Mouse (Mus musculus) MEL (cell line): ENCODE measurements around the gene Stx2. TPM values are rescaled to one million over a fixed set of nuclear protein-coding genes. Genes with fewer than 3 reads are reported as not detected.

ENCODE experiments used
- DNase-seq: peaks from one replicate; pipeline ENCODE4 v3.0.0; 2011; ENCODE audit warnings: low read depth, low spot score
- H3K27ac ChIP-seq: 2 replicates; pipeline ENCODE4 v1.5.1; 2012; ENCODE audit warnings: low read depth, mild to moderate bottlenecking, control low read depth, low read length, moderate library complexity; ENCODE audit not compliant: control insufficient read depth
- H3K27me3 ChIP-seq, 2 experiments: fragments of 150-350 bp in 1 of 2; sonication (generic) in 1 of 2; 2 replicates each; pipeline ENCODE4 v1.6.1; 2012; ENCODE audit warnings: low read length in 2 of 2, mild to moderate bottlenecking in 2 of 2, improper control_type of control experiment in 1 of 2, moderate library complexity in 1 of 2; ENCODE audit not compliant: insufficient read depth in 2 of 2, control insufficient read depth in 1 of 2
- H3K36me3 ChIP-seq, 2 experiments: 2 replicates each; pipeline ENCODE4 v1.6.1; 2012 to 2014; ENCODE audit warnings: low read length in 2 of 2, improper control_type of control experiment in 1 of 2, inconsistent platforms in 1 of 2, mild to moderate bottlenecking in 1 of 2; ENCODE audit not compliant: insufficient read depth in 2 of 2, control insufficient read depth in 1 of 2
- H3K4me1 ChIP-seq, 2 experiments: fragments of 150-350 bp in 1 of 2; sonication (generic) in 1 of 2; 2 replicates each; pipeline ENCODE4 v1.6.1; 2012; ENCODE audit warnings: low read length in 2 of 2, improper control_type of control experiment in 1 of 2, mild to moderate bottlenecking in 1 of 2; ENCODE audit not compliant: insufficient read depth in 2 of 2, control insufficient read depth in 1 of 2
- H3K4me3 ChIP-seq, 2 experiments: fragments of 150-350 bp in 1 of 2; sonication (generic) in 1 of 2; 2 replicates each; pipeline ENCODE4 v1.5.1; 2012; ENCODE audit warnings: low read depth in 2 of 2, low read length in 2 of 2, mild to moderate bottlenecking in 2 of 2, moderate library complexity in 2 of 2, control low read depth in 1 of 2, improper control_type of control experiment in 1 of 2; ENCODE audit not compliant: control insufficient read depth in 1 of 2, insufficient read depth in 1 of 2
- H3K79me2 ChIP-seq: 2 replicates; pipeline ENCODE4 v1.6.1; 2012; ENCODE audit warnings: mild to moderate bottlenecking, low read length, moderate library complexity; ENCODE audit not compliant: control insufficient read depth, poor library complexity, insufficient read depth
- H3K9ac ChIP-seq: 2 replicates; pipeline ENCODE4 v1.6.1; 2012; ENCODE audit warnings: low read depth, mild to moderate bottlenecking, control low read depth, low read length, moderate library complexity; ENCODE audit not compliant: control insufficient read depth, poor library complexity, severe bottlenecking
- H3K9me3 ChIP-seq: fragments of 150-350 bp; sonication (generic); replicated peaks from 2 replicates; pipeline ENCODE4 v1.6.1; 2012; ENCODE audit warnings: mild to moderate bottlenecking, low read length, improper control_type of control experiment, moderate library complexity; ENCODE audit not compliant: insufficient read depth
- BHLHE40 ChIP-seq: IDR thresholded peaks from 2 replicates; pipeline ENCODE4 v1.6.1; 2012; ENCODE audit warnings: low read depth, mild to moderate bottlenecking, inconsistent platforms, low read length, improper control_type of control experiment, borderline replicate concordance
- CHD1 ChIP-seq: IDR thresholded peaks from 2 replicates; pipeline ENCODE4 v1.6.1; 2012; ENCODE audit warnings: low read depth, mild to moderate bottlenecking, inconsistent platforms, low read length, improper control_type of control experiment
- E2F4 ChIP-seq: IDR thresholded peaks from 2 replicates; pipeline ENCODE4 v1.6.1; 2011; ENCODE audit warnings: low read depth, low read length, improper control_type of control experiment, borderline replicate concordance
- ELF1 ChIP-seq: IDR thresholded peaks from 2 replicates; pipeline ENCODE4 v1.6.1; 2014; ENCODE audit warnings: low read depth, mild to moderate bottlenecking, inconsistent platforms, low read length, improper control_type of control experiment, moderate library complexity
- EP300 ChIP-seq, 2 experiments: IDR thresholded peaks; 2 replicates each; pipeline ENCODE4 v1.6.1; 2011; ENCODE audit warnings: improper control_type of control experiment in 2 of 2, low read length in 2 of 2, low read depth in 1 of 2, mild to moderate bottlenecking in 1 of 2
- ETS1 ChIP-seq: IDR thresholded peaks from 2 replicates; pipeline ENCODE4 v1.6.1; 2012; ENCODE audit warnings: low read depth, mild to moderate bottlenecking, inconsistent platforms, low read length, improper control_type of control experiment, moderate library complexity
- GATA1 ChIP-seq: IDR thresholded peaks from 2 replicates; pipeline ENCODE4 v1.6.1; 2011; ENCODE audit warnings: low read depth, low read length, improper control_type of control experiment
- HCFC1 ChIP-seq: IDR thresholded peaks from 2 replicates; pipeline ENCODE4 v1.6.1; 2012; ENCODE audit warnings: low read depth, mild to moderate bottlenecking, inconsistent platforms, low read length, improper control_type of control experiment, moderate library complexity
- JUND ChIP-seq: IDR thresholded peaks from 2 replicates; pipeline ENCODE4 v1.6.1; 2011; ENCODE audit warnings: low read depth, mild to moderate bottlenecking, improper control_type of control experiment, low read length
- KAT2A ChIP-seq: conservative IDR thresholded peaks from 2 replicates; pipeline ENCODE4 v1.6.1; 2012; ENCODE audit warnings: low read depth, low read length, improper control_type of control experiment, inconsistent platforms
- MAX ChIP-seq: IDR thresholded peaks from 2 replicates; pipeline ENCODE4 v1.6.1; 2011; ENCODE audit warnings: low read length, improper control_type of control experiment
- MAZ ChIP-seq: IDR thresholded peaks from 2 replicates; pipeline ENCODE4 v1.6.1; 2012; ENCODE audit warnings: low read depth, mild to moderate bottlenecking, inconsistent platforms, low read length, improper control_type of control experiment
- MXI1 ChIP-seq: IDR thresholded peaks from 2 replicates; pipeline ENCODE4 v1.6.1; 2011; ENCODE audit warnings: mild to moderate bottlenecking, low read depth, low read length, improper control_type of control experiment
- MYB ChIP-seq: IDR thresholded peaks from 2 replicates; pipeline ENCODE4 v1.6.1; 2011; ENCODE audit warnings: mild to moderate bottlenecking, low read depth, low read length, improper control_type of control experiment
- MYC ChIP-seq: IDR thresholded peaks from 2 replicates; pipeline ENCODE4 v1.6.1; 2011; ENCODE audit warnings: low read depth, mild to moderate bottlenecking, low read length, improper control_type of control experiment, moderate library complexity
- NELFE ChIP-seq: IDR thresholded peaks from 2 replicates; pipeline ENCODE4 v1.6.1; 2011; ENCODE audit warnings: low read depth, low read length, improper control_type of control experiment
- NRF1 ChIP-seq: IDR thresholded peaks from 2 replicates; pipeline ENCODE4 v1.6.1; 2014; ENCODE audit warnings: low read depth, mild to moderate bottlenecking, inconsistent platforms, low read length, improper control_type of control experiment, moderate library complexity; ENCODE audit not compliant: poor library complexity, insufficient read depth, severe bottlenecking
- POLR2A ChIP-seq, 2 experiments: IDR thresholded peaks; 2 replicates each; pipeline ENCODE4 v1.6.1; 2011 to 2012; ENCODE audit warnings: low read length in 2 of 2, mild to moderate bottlenecking in 2 of 2, control low read depth in 1 of 2, improper control_type of control experiment in 1 of 2, low read depth in 1 of 2, moderate library complexity in 1 of 2; ENCODE audit not compliant: control insufficient read depth in 1 of 2, insufficient read depth in 1 of 2, poor library complexity in 1 of 2
- POLR2AphosphoS2 ChIP-seq: IDR thresholded peaks from 2 replicates; pipeline ENCODE4 v1.6.1; 2011; ENCODE audit warnings: low read length, improper control_type of control experiment
- POLR2AphosphoS5 ChIP-seq: IDR thresholded peaks from 2 replicates; pipeline ENCODE4 v1.6.1; 2012; ENCODE audit warnings: low read depth, borderline replicate concordance, mild to moderate bottlenecking, inconsistent platforms, low read length, moderate library complexity, mixed read lengths
- RAD21 ChIP-seq: IDR thresholded peaks from 2 replicates; pipeline ENCODE4 v1.6.1; 2011; ENCODE audit warnings: mild to moderate bottlenecking, low read depth, low read length, improper control_type of control experiment
- RCOR1 ChIP-seq: IDR thresholded peaks from 2 replicates; pipeline ENCODE4 v1.6.1; 2012; ENCODE audit warnings: low read depth, mild to moderate bottlenecking, inconsistent platforms, low read length, improper control_type of control experiment
- SIN3A ChIP-seq: IDR thresholded peaks from 2 replicates; pipeline ENCODE4 v1.6.1; 2012; ENCODE audit warnings: low read length, improper control_type of control experiment, inconsistent platforms
- SMC3 ChIP-seq: IDR thresholded peaks from 2 replicates; pipeline ENCODE4 v1.6.1; 2011; ENCODE audit warnings: low read depth, low read length, improper control_type of control experiment
- TAL1 ChIP-seq: IDR thresholded peaks from 2 replicates; pipeline ENCODE4 v1.6.1; 2012; ENCODE audit warnings: mild to moderate bottlenecking, inconsistent platforms, low read length, moderate library complexity, mixed read lengths
- TBP ChIP-seq: IDR thresholded peaks from 2 replicates; pipeline ENCODE4 v1.8.0; 2011; ENCODE audit warnings: low read depth, low read length, improper control_type of control experiment
- TCF12 ChIP-seq: IDR thresholded peaks from 2 replicates; pipeline ENCODE4 v1.6.1; 2014; ENCODE audit warnings: low read depth, mild to moderate bottlenecking, inconsistent platforms, low read length, improper control_type of control experiment, moderate library complexity
- UBTF ChIP-seq: IDR thresholded peaks from 2 replicates; pipeline ENCODE4 v1.6.1; 2012; ENCODE audit warnings: low read depth, mild to moderate bottlenecking, inconsistent platforms, low read length, improper control_type of control experiment, moderate library complexity, borderline replicate concordance; ENCODE audit not compliant: insufficient read depth
- USF1 ChIP-seq: IDR thresholded peaks from 2 replicates; pipeline ENCODE4 v1.6.1; 2014; ENCODE audit warnings: low read depth, mild to moderate bottlenecking, inconsistent platforms, low read length, improper control_type of control experiment, moderate library complexity
- USF2 ChIP-seq, 2 experiments: IDR thresholded peaks; 2 replicates each; pipeline ENCODE4 v1.6.1; 2011 to 2012; ENCODE audit warnings: improper control_type of control experiment in 2 of 2, low read length in 2 of 2, borderline replicate concordance in 1 of 2, inconsistent platforms in 1 of 2, low read depth in 1 of 2, mild to moderate bottlenecking in 1 of 2; ENCODE audit not compliant: insufficient read depth in 1 of 2
- ZC3H11A ChIP-seq: IDR thresholded peaks from 2 replicates; pipeline ENCODE4 v1.6.1; 2012; ENCODE audit warnings: low read depth, mild to moderate bottlenecking, inconsistent platforms, low read length, improper control_type of control experiment
- ZKSCAN1 ChIP-seq: IDR thresholded peaks from 2 replicates; pipeline ENCODE4 v1.6.1; 2012; ENCODE audit warnings: low read depth, mild to moderate bottlenecking, inconsistent platforms, low read length, improper control_type of control experiment, moderate library complexity
- ZMIZ1 ChIP-seq: IDR thresholded peaks from 2 replicates; pipeline ENCODE4 v1.6.1; 2012; ENCODE audit warnings: low read depth, mild to moderate bottlenecking, inconsistent platforms, low read length, improper control_type of control experiment, moderate library complexity
- ZNF384 ChIP-seq: IDR thresholded peaks from 2 replicates; pipeline ENCODE4 v1.6.1; 2012; ENCODE audit warnings: low read depth, mild to moderate bottlenecking, inconsistent platforms, low read length, improper control_type of control experiment
- polyA plus RNA-seq, 2 experiments: library from polyadenylated mRNA; stranded (reverse) in 1 of 2; unstranded in 1 of 2; fragments of >175 nt in 1 of 2; fragments of >200 nt in 1 of 2; gene quantifications; 2 replicates each; pipeline versions ENCODE4 v1.2.1 to v1.2.4; 2012; ENCODE audit warnings: low replicate concordance in 2 of 2, low read depth in 1 of 2; ENCODE audit not compliant: insufficient read length in 2 of 2, insufficient read depth in 1 of 2, missing spikeins in 1 of 2
- total RNA-seq: library from RNA; depleted of rRNA; stranded (reverse); fragments of 300-350 nt; gene quantifications from 2 replicates; pipeline ENCODE4 v1.2.3, GENCODE M21; 2012; rRNA removed

Gene Stx2
- total RNA-seq (69.0 and 84.8 TPM in 2 replicates), polyA plus RNA-seq (10 to 100 TPM in 1 of 2 experiments, not detected in 1; 97.1 TPM)

DNA sequence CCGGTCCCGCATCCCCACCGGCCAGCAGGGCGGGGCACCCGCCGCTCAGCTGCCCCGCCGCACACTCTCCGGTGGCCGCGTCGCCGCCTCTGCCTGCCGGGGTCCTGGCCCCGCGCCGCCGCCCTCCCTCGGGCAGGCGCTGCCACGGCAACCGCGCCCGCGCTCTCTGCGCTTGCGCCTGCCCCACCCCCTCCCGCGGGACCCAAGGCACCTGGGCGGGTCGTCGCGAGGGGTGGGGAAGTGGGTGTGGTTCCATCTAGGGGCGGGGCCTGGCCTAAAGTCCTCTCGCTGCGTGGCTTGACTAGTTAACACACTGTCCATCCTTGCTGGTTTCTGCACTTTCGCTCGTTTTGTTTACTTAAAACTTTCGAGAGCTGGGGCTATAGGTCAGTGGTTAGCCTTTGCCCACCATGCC lies at the start of gene Stx2:
Stx2 (minus strand) TSS at position 163 of the 415 bp plus-strand sequence.
- no peaks in the 10 kb centered on the region for H3K9me3 ChIP-seq
- TF ChIP-seq UBTF (no peak), POLR2AphosphoS2 (peak; percentile 51; the same call in 1 of the 2 replicates), ZC3H11A (no peak), SIN3A (no peak; the same call in 1 of the 2 replicates), RCOR1 (0 out of 2 replicates have a peak, but pooled peaks have one; percentile 20), USF2 (IDR thresholded peaks at IDR 0.05; ENCODE audit: borderline replicate concordance in 1 of 2, insufficient read depth in 1 of 2, low read depth in 1 of 2, low read length in 2 of 2) (no peak), E2F4 (no peak), KAT2A (no peak; the same call in 1 of the 2 replicates), MYC (0 out of 2 replicates have a peak, but pooled peaks have one; percentile 28), GATA1 (no peak), MYB (no peak), EP300 (IDR thresholded peaks at IDR 0.05; ENCODE audit: low read depth in 1 of 2, low read length in 2 of 2) (no peak; a peak in 2 of 4 replicates), TAL1 (no peak), NELFE (peak; percentile 68), HCFC1 (peak; percentile 58; the same call in 1 of the 2 replicates), ETS1 (peak; percentile 28; the same call in 1 of the 2 replicates), BHLHE40 (no peak), CHD1 (no peak), MAX (0 out of 2 replicates have a peak, but pooled peaks have one; percentile 50), ZMIZ1 (no peak), MAZ (peak; percentile 54; the same call in 1 of the 2 replicates), MXI1 (peak; percentile 43; the same call in 1 of the 2 replicates), POLR2A (IDR thresholded peaks at IDR 0.05; ENCODE audit: control insufficient read depth in 1 of 2, insufficient read depth in 1 of 2, low read depth in 1 of 2, low read length in 2 of 2, poor library complexity in 1 of 2) (peak; percentile 72 to 80), SMC3 (no peak), JUND (no peak), ZKSCAN1 (no peak), ZNF384 (no peak; the same call in 1 of the 2 replicates), NRF1 (peak; percentile 95), POLR2AphosphoS5 (no peak), TCF12 (peak; percentile 56; the same call in 1 of the 2 replicates), TBP (peak; percentile 57; the same call in 1 of the 2 replicates), ELF1 (peak; percentile 73), USF1 (no peak; the same call in 1 of the 2 replicates), RAD21 (no peak)
- peak; percentile 92 for DNase-seq
- peaks cover 2 to 38% of the 10 kb centered on the region in 2 experiments; a peak in 2 of 4 replicates for H3K36me3 ChIP-seq
- H3K79me2 ChIP-seq, result peaks cover 39% of the 10 kb centered on the region
- H3K9ac ChIP-seq, result peak within 1 kb of the TSS; percentile 99
- peak within 1 kb of the TSS; percentile 98 for H3K27ac ChIP-seq
- no peaks in the 10 kb centered on the region for H3K27me3 ChIP-seq
- H3K4me1 ChIP-seq, result peaks cover 8 to 55% of the 10 kb centered on the region in 2 experiments
- H3K4me3 ChIP-seq, result peak within 1 kb of the TSS; percentile 95 to 98
